Mouse (Mus musculus): ENCODE results near the gene Stxbp2. TPM values are rescaled to one million over a fixed set of nuclear protein-coding genes. Genes with fewer than 3 reads are reported as not detected.
A peak's percentile ranks its signal among the peaks of the same experiment; 100 is the strongest.

Stxbp2 gene
- polyA plus RNA-seq, 1 experiment = 179 TPM

- DNase-seq (ENCODE audit: low read depth, low spot score) = peak; percentile 28
- WGBS = under 1% methylated on average over 15 of the region's 15 CpGs
These were observed 46.3 kb downstream of the Stxbp2 start for GRCm38 (mm10) chr8:3676993-3677579.

GRCm38 (mm10) chr8:3678831-3679230 is 48.1 kb downstream of the Stxbp2 start:
- 95% methylated on average over 23 of the region's 23 CpGs for WGBS
- no peak for DNase-seq (ENCODE audit: low read depth, low spot score)

GRCm38 (mm10) chr8:3679236-3679635 is 48.5 kb downstream of the Stxbp2 start:
- DNase-seq (ENCODE audit: low read depth, low spot score) = no peak
- 95% methylated on average over 23 of the region's 23 CpGs for WGBS

DNA sequence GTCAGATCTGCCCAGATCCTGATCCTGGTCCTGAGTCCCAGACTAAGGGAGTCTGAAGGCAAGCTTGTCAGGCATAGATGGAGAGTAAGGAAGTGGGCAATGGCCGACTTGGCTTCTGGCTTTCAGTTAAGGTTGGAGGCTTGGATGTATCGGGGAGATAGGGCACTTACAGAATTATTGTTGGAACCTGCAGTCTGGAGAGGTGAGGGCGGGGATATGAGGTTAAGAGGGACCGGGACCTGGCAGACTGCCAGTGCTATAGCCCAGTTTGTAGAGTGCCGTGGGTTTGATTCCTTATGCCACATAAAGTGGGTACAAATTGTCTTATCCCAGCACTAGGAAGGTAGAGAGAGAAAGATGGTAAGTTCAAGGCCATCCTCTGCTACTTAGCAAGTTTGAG is 48.9 kb downstream of the Stxbp2 start:
- 62% methylated on average over 5 of the region's 5 CpGs for WGBS
- DNase-seq (ENCODE audit: low read depth, low spot score) = no peak

DNA sequence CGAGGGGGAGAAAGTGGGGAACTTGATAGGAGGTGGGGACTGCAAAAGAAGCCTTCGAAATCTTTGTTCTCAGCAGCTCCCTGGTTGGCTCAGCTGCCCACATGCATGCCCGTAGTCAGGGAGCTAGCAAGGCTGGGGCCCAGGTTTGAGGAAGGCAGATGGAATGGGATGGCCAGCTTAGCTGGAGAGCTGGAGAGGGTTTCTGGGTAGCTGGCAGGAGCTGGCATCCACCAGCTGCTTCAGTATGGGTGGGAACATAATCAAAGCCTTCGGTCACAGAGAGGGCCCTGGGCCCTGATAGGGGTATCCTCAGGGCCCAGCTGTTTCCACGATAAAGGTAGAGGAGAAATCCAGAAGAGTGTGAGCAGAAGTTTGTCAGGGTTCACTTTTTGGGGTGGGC is 51.7 kb downstream of the Stxbp2 start:
- no peak for DNase-seq (ENCODE audit: low read depth, low spot score)
- 92% methylated on average over 5 of the region's 5 CpGs for WGBS

- no peak for DNase-seq (ENCODE audit: low read depth, low spot score)
- WGBS = 68% methylated on average over 6 of the region's 6 CpGs
These were observed 52.8 kb downstream of the Stxbp2 start for GRCm38 (mm10) chr8:3683408-3684176.

GRCm38 (mm10) chr8:3684530-3684929 is 53.8 kb downstream of the Stxbp2 start:
- DNase-seq (ENCODE audit: low read depth, low spot score) = no peak

GRCm38 (mm10) chr8:3685422-3685821 is 54.7 kb downstream of the Stxbp2 start:
- 50% methylated on average over 5 of the region's 5 CpGs for WGBS
- DNase-seq (ENCODE audit: low read depth, low spot score) = no peak

DNA sequence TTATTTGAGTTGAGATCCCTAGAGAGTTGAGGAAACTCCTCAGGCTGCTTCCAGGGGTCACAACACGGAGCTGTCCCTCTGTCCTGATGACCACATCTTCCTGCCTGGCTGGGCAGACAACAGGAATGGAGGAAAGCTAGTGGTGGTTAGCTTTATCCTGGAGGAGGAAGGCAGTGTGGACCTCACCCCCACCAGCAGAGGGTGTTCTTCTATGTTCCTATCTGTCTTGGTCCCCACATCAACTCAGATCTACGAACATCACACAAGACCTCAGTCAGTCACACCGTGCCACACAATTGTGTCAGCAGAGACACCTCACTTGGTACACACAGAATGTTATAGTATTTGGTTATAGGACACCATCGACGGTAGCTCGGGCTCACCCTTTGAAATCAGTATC is 56.8 kb downstream of the Stxbp2 start:
- WGBS = 68% methylated on average over 6 of the region's 6 CpGs
- no peak for DNase-seq (ENCODE audit: low read depth, low spot score)

- DNase-seq (ENCODE audit: low read depth, low spot score) = no peak
- WGBS = 39% methylated on average over 3 of the region's 3 CpGs
These were observed 60.0 kb downstream of the Stxbp2 start for GRCm38 (mm10) chr8:3690774-3691173.

Other genes with a start within 250 kb of the Stxbp2 start
- gene Arhgef18, start 237.9 kb upstream of the Stxbp2 start, polyA plus RNA-seq (2012; rRNA removed) = 17.5 and 24.2 TPM in 2 replicates
- 13.2 and 13.6 TPM in 2 replicates for gene Pex11g, start 163.3 kb upstream of the Stxbp2 start, polyA plus RNA-seq (2012; rRNA removed)
- not detected in 2 replicates for gene Tex45, start 160.1 kb upstream of the Stxbp2 start, polyA plus RNA-seq (2012; rRNA removed)
- 20.1 and 22.0 TPM in 2 replicates for gene Zfp358, start 137.8 kb upstream of the Stxbp2 start, polyA plus RNA-seq (2012; rRNA removed)
- 77.4 and 87.1 TPM in 2 replicates for gene Mcoln1, start 130.5 kb upstream of the Stxbp2 start, polyA plus RNA-seq (2012; rRNA removed)
- gene Pnpla6, start 115.6 kb upstream of the Stxbp2 start, polyA plus RNA-seq (2012; rRNA removed) = 49.5 and 92.0 TPM in 2 replicates
- gene C330021F23Rik, start 63.0 kb upstream of the Stxbp2 start, polyA plus RNA-seq (2012; rRNA removed) = 0.34 and 4.0 TPM in 2 replicates
- 96.3 and 102 TPM in 2 replicates for gene Camsap3, start 43.7 kb upstream of the Stxbp2 start, polyA plus RNA-seq (2012; rRNA removed)
- gene Xab2, start 9.6 kb upstream of the Stxbp2 start, polyA plus RNA-seq (2012; rRNA removed) = 39.1 and 50.5 TPM in 2 replicates
- gene Pet100, start 9.4 kb upstream of the Stxbp2 start, polyA plus RNA-seq (2012; rRNA removed) = 9.5 TPM in 2 replicates
- gene Pcp2, start 5.4 kb upstream of the Stxbp2 start, polyA plus RNA-seq (2012; rRNA removed) = not detected in 2 replicates
- 2.9 and 11.9 TPM in 2 replicates for gene Retn, start 24.8 kb downstream of the Stxbp2 start, polyA plus RNA-seq (2012; rRNA removed)
- 0.59 and 0.63 TPM in 2 replicates for gene Mcemp1, start 34.8 kb downstream of the Stxbp2 start, polyA plus RNA-seq (2012; rRNA removed)
- 3.6 and 5.8 TPM in 2 replicates for gene Fcor, start 41.4 kb downstream of the Stxbp2 start, polyA plus RNA-seq (2012; rRNA removed)
- gene Trappc5, start 45.3 kb downstream of the Stxbp2 start, polyA plus RNA-seq (2012; rRNA removed) = 22.8 and 27.4 TPM in 2 replicates
- 2.8 and 5.0 TPM in 2 replicates for gene Fcer2a, start 63.2 kb downstream of the Stxbp2 start, polyA plus RNA-seq (2012; rRNA removed)
- gene Clec4g, start 89.7 kb downstream of the Stxbp2 start, polyA plus RNA-seq (2012; rRNA removed) = not detected in 2 replicates
- 0.16 and 1.3 TPM in 2 replicates for gene Cd209a, start 118.0 kb downstream of the Stxbp2 start, polyA plus RNA-seq (2012; rRNA removed)
- not detected in 2 replicates for gene Cd209e, start 223.4 kb downstream of the Stxbp2 start, polyA plus RNA-seq (2012; rRNA removed)
- 0.24 and 0.85 TPM in 2 replicates for gene Cd209d, start 247.6 kb downstream of the Stxbp2 start, polyA plus RNA-seq (2012; rRNA removed)